Mouse (Mus musculus) kidney, postnatal 0 days (tissue): Measurements from ENCODE around the gene Stoml2. TPM values are rescaled to one million over a fixed set of nuclear protein-coding genes. Genes with fewer than 3 reads are reported as not detected.
"Not testable (repeated sequence)": the region's sequence is repeated elsewhere in the genome, so short reads cannot be mapped to it uniquely, and the experiment has no call there.

Source experiments
- ATAC-seq: fragments of 200-750 bp; cut with Nextera tagmentation; replicated peaks from 2 replicates; pipeline ENCODE4 v1.8.0; 2017; ENCODE audit warnings: low read depth, moderate number of reproducible peaks, moderate TSS enrichment, moderate library complexity; ENCODE audit not compliant: low FRiP score
- DNase-seq: peaks from one replicate; pipeline ENCODE4 v3.0.0-alpha.2; 2016; ENCODE audit warnings: low spot score
- H3K27ac ChIP-seq: fragments of 300-500 bp; sonication (generic); 2 replicates; pipeline ENCODE4 v1.5.1; 2014; ENCODE audit warnings: mild to moderate bottlenecking
- H3K27me3 ChIP-seq: fragments of 300-500 bp; sonication (generic); 2 replicates; pipeline ENCODE4 v1.6.1; 2014; ENCODE audit warnings: low read length, mixed read lengths; ENCODE audit not compliant: insufficient read depth
- H3K36me3 ChIP-seq: fragments of 300-500 bp; sonication (generic); 2 replicates; pipeline ENCODE4 v1.6.1; 2014; ENCODE audit warnings: low read length, mixed read lengths; ENCODE audit not compliant: insufficient read depth
- H3K4me1 ChIP-seq: fragments of 300-500 bp; sonication (generic); replicated peaks from 2 replicates; pipeline ENCODE4 v1.6.1; 2014; ENCODE audit warnings: antibody characterized with exemption, low read length, mixed read lengths; ENCODE audit not compliant: insufficient read depth
- H3K4me2 ChIP-seq: fragments of 300-500 bp; sonication (generic); 2 replicates; pipeline ENCODE4 v1.6.1; 2014; ENCODE audit warnings: mild to moderate bottlenecking, low read length, moderate library complexity, mixed read lengths
- H3K4me3 ChIP-seq: fragments of 300-500 bp; sonication (generic); replicated peaks from 2 replicates; pipeline ENCODE4 v1.5.1; 2014; ENCODE audit warnings: low read depth, low read length
- H3K9ac ChIP-seq: fragments of 300-500 bp; sonication (generic); 2 replicates; pipeline ENCODE4 v1.6.1; 2014; ENCODE audit warnings: low read depth, low read length
- H3K9me3 ChIP-seq: fragments of 300-500 bp; sonication (generic); replicated peaks from 2 replicates; pipeline ENCODE4 v1.6.1; 2016; ENCODE audit warnings: low read length, inconsistent platforms, mixed read lengths
- CTCF ChIP-seq: IDR thresholded peaks from 2 replicates; pipeline ENCODE4 v1.5.1; 2016; ENCODE audit warnings: antibody characterized with exemption, low read depth, mild to moderate bottlenecking, moderate library complexity
- whole genome bisulfite sequencing: fragments of 180-500 bp; shearing (Covaris S2); extraction: QIAGEN DNeasy Blood & Tissue Kit; methylation state at CpG from one replicate; pipeline ENCODE4 v1.1.7; 2014; 5-methylcytosine and 5-hydroxymethylcytosine counted together
- polyA plus RNA-seq: library from polyadenylated mRNA; unstranded; fragments of >200 nt; fragmentation: Nextera tagmentation; extraction: Ambion mirVana; gene quantifications from 2 replicates; pipeline ENCODE4 v1.2.1, GENCODE M21; 2015

Stoml2 gene
- polyA plus RNA-seq, 1 experiment from 2014 or later: 253 TPM

GRCm38 (mm10) chr4:42999451-43000140 is 31.9 kb downstream of the Stoml2 start:
- H3K4me2 ChIP-seq: peak overlapping the region; percentile 56
- peak overlapping the region; percentile 96 for H3K9ac ChIP-seq
- peaks cover 15% of the 10 kb centered on the region for H3K4me1 ChIP-seq
- under 1% methylated on average over 40 of the region's 51 CpGs for WGBS
- DNase-seq (peak; percentile 83), ATAC-seq (peak; percentile 78)
- H3K27me3 ChIP-seq: no peaks in the 10 kb centered on the region
- no peaks in the 10 kb centered on the region for H3K9me3 ChIP-seq
- H3K4me3 ChIP-seq: peak overlapping the region; percentile 67
- peak; percentile 44; the same call in 1 of the 2 replicates for TF ChIP-seq CTCF
- peaks cover 7% of the 10 kb centered on the region; the same call in 1 of the 2 replicates for H3K36me3 ChIP-seq
- H3K27ac ChIP-seq: peak overlapping the region; percentile 99

GRCm38 (mm10) chr4:42998022-42998421 is 33.5 kb downstream of the Stoml2 start:
- 47% methylated on average over 2 of the region's 2 CpGs for WGBS
- Histone ChIP-seq H3K4me3 (0 out of 2 replicates have a peak overlapping the region, but pooled peaks have one; percentile 67), H3K36me3 (peaks cover 22% of the 10 kb centered on the region), H3K9me3 (no peaks in the 10 kb centered on the region), H3K27ac (no peak overlapping the region), H3K27me3 (no peaks in the 10 kb centered on the region), H3K4me2 (peak overlapping the region; percentile 56), H3K9ac (0 out of 2 replicates have a peak overlapping the region, but pooled peaks have one; percentile 96), H3K4me1 (peaks cover 15% of the 10 kb centered on the region)
- no peak for TF ChIP-seq CTCF
- ATAC-seq: no peak
- no peak for DNase-seq

- H3K27ac ChIP-seq: no peak overlapping the region
- no peaks in the 10 kb centered on the region for H3K27me3 ChIP-seq
- H3K36me3 ChIP-seq: peaks cover 81% of the 10 kb centered on the region
- DNase-seq (no peak), ATAC-seq (no peak)
- no peaks in the 10 kb centered on the region for H3K4me1 ChIP-seq
- H3K4me2 ChIP-seq: no peak overlapping the region
- 81% methylated on average over 1 of the region's 1 CpGs for WGBS
- peak; percentile 42 for TF ChIP-seq CTCF
- no peak overlapping the region for H3K9ac ChIP-seq
- H3K4me3 ChIP-seq: no peak overlapping the region
- no peaks in the 10 kb centered on the region for H3K9me3 ChIP-seq
These were observed 43.2 kb downstream of the Stoml2 start for GRCm38 (mm10) chr4:42988296-42988695.

DNA sequence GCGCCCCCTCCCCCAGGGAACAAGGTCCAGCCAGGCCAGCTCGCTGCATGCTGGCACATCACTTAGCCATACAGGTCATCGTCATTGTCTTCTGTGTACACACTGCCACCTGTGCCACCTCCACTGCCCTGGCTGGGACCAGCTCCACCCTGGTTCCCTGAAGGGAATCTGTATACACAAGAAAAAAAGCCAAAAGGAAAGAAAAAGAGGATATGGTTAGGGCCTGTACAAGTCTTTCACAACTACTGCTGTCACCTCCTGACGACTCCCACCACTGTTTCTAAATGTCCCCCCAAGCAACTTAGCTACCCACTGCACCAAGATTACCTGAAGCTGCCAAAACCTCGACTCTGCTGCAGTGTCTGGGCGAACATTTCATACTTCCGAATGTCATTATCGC is 51.0 kb downstream of the Stoml2 start:
- DNase-seq, H3K9ac ChIP-seq, H3K4me3 ChIP-seq, H3K27ac ChIP-seq, H3K9me3 ChIP-seq, ATAC-seq, H3K4me1 ChIP-seq, H3K4me2 ChIP-seq, H3K27me3 ChIP-seq: not testable (repeated sequence)
- H3K36me3 ChIP-seq: peaks cover 40% of the 10 kb centered on the region
- 85% methylated on average over 7 of the region's 8 CpGs for WGBS

GRCm38 (mm10) chr4:42978062-42978461 is 53.4 kb downstream of the Stoml2 start:
- H3K4me3 ChIP-seq: no peak overlapping the region
- DNase-seq: no peak
- H3K36me3 ChIP-seq: peaks cover 21% of the 10 kb centered on the region; the same call in 1 of the 2 replicates
- no peak overlapping the region for H3K9ac ChIP-seq
- H3K4me1 ChIP-seq: no peaks in the 10 kb centered on the region
- no peaks in the 10 kb centered on the region for H3K9me3 ChIP-seq
- H3K27ac ChIP-seq: no peak overlapping the region
- H3K27me3 ChIP-seq: no peaks in the 10 kb centered on the region
- 93% methylated on average over 4 of the region's 4 CpGs for WGBS
- peak; percentile 33; the same call in 1 of the 2 replicates for TF ChIP-seq CTCF
- no peak overlapping the region for H3K4me2 ChIP-seq
- ATAC-seq: no peak

Other genes starting within 250 kb of the Stoml2 start
- 0.07 TPM in 1 of 2 replicates, not detected in the other for gene Fam205a1, start 177.8 kb downstream of the Stoml2 start, polyA plus RNA-seq
- 0.14 and 0.26 TPM in 2 replicates for gene Gm12394, start 174.9 kb downstream of the Stoml2 start, polyA plus RNA-seq
- 0.09 and 0.33 TPM in 2 replicates for gene Fam205c, start 157.5 kb downstream of the Stoml2 start, polyA plus RNA-seq
- 0.34 and 0.64 TPM in 2 replicates for gene Phf24, start 115.0 kb downstream of the Stoml2 start, polyA plus RNA-seq
- 4.6 and 5.3 TPM in 2 replicates for gene Dnajb5, start 81.9 kb downstream of the Stoml2 start, polyA plus RNA-seq
- 0.37 and 0.66 TPM in 2 replicates for gene 1700022I11Rik, start 62.1 kb downstream of the Stoml2 start, polyA plus RNA-seq
- gene Vcp, start 31.2 kb downstream of the Stoml2 start, polyA plus RNA-seq: 356 and 406 TPM in 2 replicates
- gene Fancg, start 21.2 kb downstream of the Stoml2 start, polyA plus RNA-seq: 7.2 and 9.2 TPM in 2 replicates
- gene Pigo, start 5.9 kb downstream of the Stoml2 start, polyA plus RNA-seq: 19.2 and 21.3 TPM in 2 replicates
- 8.1 and 8.9 TPM in 2 replicates for gene Fam214b, start 14.5 kb upstream of the Stoml2 start, polyA plus RNA-seq
- gene Unc13b, start 27.2 kb upstream of the Stoml2 start, polyA plus RNA-seq: 3.3 and 3.8 TPM in 2 replicates
- gene Atp8b5, start 235.4 kb upstream of the Stoml2 start, polyA plus RNA-seq: 0.37 and 0.51 TPM in 2 replicates